ENCODE assay signal across 9 mouse cellular contexts in genomic region chr13:46798156-46798555, GRCm38 (mm10).
DNase-seq lines count a peak whose midpoint lies in the region; ATAC-seq and TF ChIP-seq lines count a peak whose summit lies in the region.
"Had no signal": no experiment of that assay in that cellular context is flagged by ENCODE, and none has a peak within 500 bp of the region (broad histone marks: within the 10 kb centered on the region; RNA-seq: fewer than 3 reads in every experiment).

No protein-coding gene starts in this region.

- peak; percentile 74 for TF ChIP-seq CTCF in G1E (IDR thresholded peaks at IDR 0.05; ENCODE audit: low read depth, low read length)

- intact Hi-C loops in left cerebral cortex, postnatal 25 days (cut with DNase I) = no loop called here

- 0 out of 2 replicates have a peak, but pooled peaks cover 8% of the 10 kb centered on the region for H3K27me3 ChIP-seq in G1E (ENCODE audit: insufficient read depth, low read length)
- H3K27me3 ChIP-seq: heart, embryonic 13.5 days had no signal

- H3K9me3 ChIP-seq in G1E (replicated peaks) = no peaks in the 10 kb centered on the region
- H3K9me3 ChIP-seq: heart, embryonic 13.5 days had no signal

- H3K4me3 ChIP-seq in G1E (ENCODE audit: low read depth, low read length) = no peak overlapping the region
- H3K4me3 ChIP-seq: heart, embryonic 13.5 days had no signal

- no peaks in the 10 kb centered on the region; the same call in 1 of the 2 replicates for H3K4me1 ChIP-seq in G1E (ENCODE audit: insufficient read depth, low read depth, low read length)

- DNase-seq in left cerebral cortex, adult 18-20 months (ENCODE audit: low spot score in 2 of 2) = peak; percentile 42 to 52
- DNase-seq in left cerebral cortex, adult 11 months (ENCODE audit: low spot score) = no peak
- peak; percentile 57 for DNase-seq in G1E (ENCODE audit: low spot score)
- DNase-seq in brain, adult 2 months (ENCODE audit: low read depth, low spot score) = peak; percentile 67
- DNase-seq in left cerebral cortex, postnatal 25 days (ENCODE audit: low spot score in 2 of 2) = peak; percentile 58 to 64
- DNase-seq in retina, postnatal 1 day = peak; percentile 71
- DNase-seq in urinary bladder, adult 2 months (ENCODE audit: low spot score) = no peak

- ATAC-seq in G1E (ENCODE audit: extremely low read depth, insufficient number of reproducible peaks, low FRiP score, poor library complexity, severe bottlenecking) = 0 out of 2 replicates have a peak, but pooled peaks have one; percentile 8
- ATAC-seq in erythroblast, adult 5-6 weeks (replicated peaks; ENCODE audit: low FRiP score, poor library complexity, severe bottlenecking) = peak; percentile 83

- H3K36me3 ChIP-seq in G1E (replicated peaks) = no peaks in the 10 kb centered on the region

Comparison
In these comparisons a context has a peak if more than half of its experiments do, and no peak if none do; other contexts are left out.
1. DNase-seq: peak in left cerebral cortex, adult 18-20 months (2 of 2), G1E (single experiment), brain, adult 2 months (single experiment), left cerebral cortex, postnatal 25 days (2 of 2) and retina, postnatal 1 day (single experiment); none in left cerebral cortex, adult 11 months (single experiment) and urinary bladder, adult 2 months (single experiment).